Mouse (Mus musculus) hindbrain, embryonic 13.5 days (tissue): ENCODE data around the gene Apela. TPM values are rescaled to one million over a fixed set of nuclear protein-coding genes. Genes with fewer than 3 reads are reported as not detected.
"Not testable (repeated sequence)": the region's sequence is repeated elsewhere in the genome, so short reads cannot be mapped to it uniquely, and the experiment has no call there.

ENCODE experiments used
- ATAC-seq: fragments of 200-750 bp; cut with Nextera tagmentation; 2 replicates; pipeline ENCODE4 v1.8.0; 2017; ENCODE audit warnings: moderate TSS enrichment; ENCODE audit not compliant: low FRiP score
- H3K27ac ChIP-seq: fragments of 300-500 bp; sonication (generic); 2 replicates; pipeline ENCODE4 v1.5.1; 2015; ENCODE audit warnings: inconsistent platforms, mild to moderate bottlenecking, moderate library complexity
- H3K27me3 ChIP-seq: fragments of 300-500 bp; sonication (generic); 2 replicates; pipeline ENCODE4 v1.6.1; 2015; ENCODE audit warnings: mild to moderate bottlenecking, inconsistent platforms
- H3K36me3 ChIP-seq: fragments of 300-500 bp; sonication (generic); 2 replicates; pipeline ENCODE4 v1.6.1; 2015; ENCODE audit warnings: mild to moderate bottlenecking, inconsistent platforms
- H3K4me1 ChIP-seq: fragments of 300-500 bp; sonication (generic); replicated peaks from 2 replicates; pipeline ENCODE4 v1.6.1; 2015; ENCODE audit warnings: inconsistent platforms
- H3K4me2 ChIP-seq: fragments of 300-500 bp; sonication (generic); 2 replicates; pipeline ENCODE4 v1.6.1; 2015; ENCODE audit warnings: inconsistent platforms, mild to moderate bottlenecking, moderate library complexity
- H3K4me3 ChIP-seq: fragments of 300-500 bp; sonication (generic); 2 replicates; pipeline ENCODE4 v1.5.1; 2015; ENCODE audit warnings: mild to moderate bottlenecking, inconsistent platforms
- H3K9ac ChIP-seq: fragments of 300-500 bp; sonication (generic); 2 replicates; pipeline ENCODE4 v1.6.1; 2015; ENCODE audit warnings: mild to moderate bottlenecking, inconsistent platforms
- H3K9me3 ChIP-seq: fragments of 300-500 bp; sonication (generic); 2 replicates; pipeline ENCODE4 v1.6.1; 2016; ENCODE audit warnings: inconsistent platforms
- WGBS: fragments of 180-500 bp; shearing (Covaris S2); methylation state at CpG from one replicate; pipeline ENCODE4 v1.1.7; 2015; 5-methylcytosine and 5-hydroxymethylcytosine counted together
- polyA plus RNA-seq: library from polyadenylated mRNA; unstranded; fragments of >200 nt; fragmentation: Nextera tagmentation; extraction: Ambion mirVana; gene quantifications from 2 replicates; pipeline ENCODE4 v1.2.1, GENCODE M21; 2015

Apela gene
- polyA plus RNA-seq, 1 experiment from 2014 or later: 1.2 TPM

GRCm38 (mm10) chr8:65007616-65008015, 29.5 kb downstream of the Apela start:
- not testable (repeated sequence) for H3K9me3 ChIP-seq, H3K4me2 ChIP-seq, H3K4me1 ChIP-seq, ATAC-seq, H3K4me3 ChIP-seq, H3K27me3 ChIP-seq, H3K27ac ChIP-seq, H3K36me3 ChIP-seq, H3K9ac ChIP-seq
- WGBS: 83% methylated on average over 6 of the region's 6 CpGs

- WGBS: 87% methylated on average over 4 of the region's 4 CpGs
- H3K4me3 ChIP-seq: no peak overlapping the region
- H3K9me3 ChIP-seq: no peaks in the 10 kb centered on the region
These were observed 38.2 kb downstream of the Apela start for GRCm38 (mm10) chr8:64998806-64999365.

GRCm38 (mm10) chr8:64987731-64988130, 49.4 kb downstream of the Apela start, which contains the start of gene Trim75:
Trim75 (minus strand) TSS chr8:64987831.
- H3K4me1 ChIP-seq: no peaks in the 10 kb centered on the region
- no peak within 1 kb of the TSS for H3K4me2 ChIP-seq
- no peak within 1 kb of the TSS for H3K27ac ChIP-seq
- no peak within 1 kb of the TSS for H3K9ac ChIP-seq
- H3K27me3 ChIP-seq: no peaks in the 10 kb centered on the region
- H3K9me3 ChIP-seq: no peaks in the 10 kb centered on the region
- WGBS: 93% methylated on average over 4 of the region's 4 CpGs
- no peak within 1 kb of the TSS for H3K4me3 ChIP-seq
- H3K36me3 ChIP-seq: no peaks in the 10 kb centered on the region
- ATAC-seq: no peak

More at GRCm38 (mm10) chr8:64998806-64999365, 38.2 kb downstream of the Apela start:
- Histone ChIP-seq H3K4me2 (no peak overlapping the region), H3K27me3 (no peaks in the 10 kb centered on the region), H3K36me3 (no peaks in the 10 kb centered on the region), H3K27ac (no peak overlapping the region), H3K4me1 (no peaks in the 10 kb centered on the region), H3K9ac (no peak overlapping the region)
- ATAC-seq: no peak

- WGBS: 72% methylated on average over 20 of the region's 20 CpGs
- no peak overlapping the region for H3K9ac ChIP-seq
- H3K27me3 ChIP-seq: no peaks in the 10 kb centered on the region
- no peak overlapping the region for H3K4me2 ChIP-seq
- no peak overlapping the region for H3K4me3 ChIP-seq
- H3K27ac ChIP-seq: no peak overlapping the region
- H3K36me3 ChIP-seq: no peaks in the 10 kb centered on the region
- no peaks in the 10 kb centered on the region for H3K9me3 ChIP-seq
- no peak for ATAC-seq
- no peaks in the 10 kb centered on the region for H3K4me1 ChIP-seq
These were observed 53.8 kb downstream of the Apela start for GRCm38 (mm10) chr8:64983150-64983897.

Other genes with a start within 250 kb of the Apela start
- 18.8 and 23.3 TPM in 2 replicates for gene Klhl2, start 187.3 kb downstream of the Apela start, polyA plus RNA-seq
- 24.4 and 28.3 TPM in 2 replicates for gene Tmem192, start 90.2 kb downstream of the Apela start, polyA plus RNA-seq
- 0.08 TPM in 1 of 2 replicates, not detected in the other for gene Trim75, start 49.5 kb downstream of the Apela start, polyA plus RNA-seq
- gene Trim61, start 18.8 kb downstream of the Apela start, polyA plus RNA-seq: not detected in 2 replicates
- not detected in 2 replicates for gene Trim60, start 18.8 kb downstream of the Apela start, polyA plus RNA-seq
- gene Gm10663, start 37.7 kb upstream of the Apela start, polyA plus RNA-seq: not detected in 2 replicates
- gene BC030870, start 92.2 kb upstream of the Apela start, polyA plus RNA-seq: not detected in 2 replicates